Mouse (Mus musculus): Measurements from ENCODE around the gene Urb1. TPM values are rescaled to one million over a fixed set of nuclear protein-coding genes. Genes with fewer than 3 reads are reported as not detected.
A peak's percentile ranks its signal among the peaks of the same experiment; 100 is the strongest.

Gene Urb1
- total RNA-seq, 2 experiments from 2014 or later, result 15.8 to 21.3 TPM

- no peak; the same call in 1 of the 2 replicates for TF ChIP-seq CTCF (IDR thresholded peaks at IDR 0.05)
- H3K27ac ChIP-seq, result peak overlapping the region; percentile 92
- intact Hi-C loops (cut with DNase I), result loop anchor here (5.0 kb wide), 2 partner anchors 37 to 217 kb away; no protein-coding TSS in a partner anchor
- peak overlapping the region; percentile 38 for H3K4me3 ChIP-seq
- DNase-seq (ENCODE audit: extremely low spot score in 1 of 2, low spot score in 2 of 2), result peak; percentile 74 to 78
Observed at GRCm38 (mm10) chr16:90709711-90710289, 100.4 kb downstream of the Urb1 start.

GRCm38 (mm10) chr16:90706279-90706678, 103.9 kb downstream of the Urb1 start:
- intact Hi-C loops (cut with DNase I), result no loop called here
- H3K27ac ChIP-seq, result no peak overlapping the region
- no peak overlapping the region for H3K4me3 ChIP-seq
- no peak for TF ChIP-seq CTCF (IDR thresholded peaks at IDR 0.05)
- DNase-seq (ENCODE audit: extremely low spot score in 1 of 2, low spot score in 2 of 2), result no peak

DNA sequence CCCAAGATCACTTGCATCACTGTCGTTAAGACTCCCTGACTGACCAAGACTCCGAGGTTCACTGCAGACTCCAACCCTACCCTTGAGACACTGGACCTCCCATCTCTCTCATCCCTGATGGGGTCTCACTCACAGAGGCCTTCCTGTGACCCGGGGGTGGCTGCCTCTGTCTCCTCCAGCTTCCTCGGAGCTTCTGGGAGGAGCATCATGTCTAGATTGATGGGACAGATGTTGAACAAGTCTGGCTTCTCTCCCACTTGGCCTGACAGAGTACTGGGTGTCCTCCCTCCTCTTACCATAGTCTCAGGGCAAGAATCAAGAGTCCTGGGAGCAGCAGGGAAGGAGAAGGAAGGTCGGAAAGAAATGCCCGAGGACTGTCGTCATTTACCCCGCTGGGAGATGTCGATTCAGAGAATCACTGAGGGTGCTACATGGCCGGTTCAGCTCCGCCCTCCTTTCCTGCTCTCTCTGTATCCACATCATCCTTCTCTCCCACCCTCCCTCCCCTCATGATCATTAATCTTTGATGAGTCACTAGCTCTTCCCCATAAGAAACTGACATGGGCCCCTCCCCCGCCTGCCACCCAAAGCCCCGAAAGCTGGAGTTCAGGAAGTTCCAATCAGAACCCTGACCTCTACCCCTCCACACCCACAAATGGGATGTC, 105.9 kb downstream of the Urb1 start:
- no peak for TF ChIP-seq CTCF (IDR thresholded peaks at IDR 0.05)
- Histone ChIP-seq H3K27ac (no peak overlapping the region), H3K4me3 (no peak overlapping the region)
- DNase-seq (ENCODE audit: extremely low spot score in 1 of 2, low spot score in 2 of 2), result no peak
- intact Hi-C loops (cut with DNase I), result no loop called here

DNA sequence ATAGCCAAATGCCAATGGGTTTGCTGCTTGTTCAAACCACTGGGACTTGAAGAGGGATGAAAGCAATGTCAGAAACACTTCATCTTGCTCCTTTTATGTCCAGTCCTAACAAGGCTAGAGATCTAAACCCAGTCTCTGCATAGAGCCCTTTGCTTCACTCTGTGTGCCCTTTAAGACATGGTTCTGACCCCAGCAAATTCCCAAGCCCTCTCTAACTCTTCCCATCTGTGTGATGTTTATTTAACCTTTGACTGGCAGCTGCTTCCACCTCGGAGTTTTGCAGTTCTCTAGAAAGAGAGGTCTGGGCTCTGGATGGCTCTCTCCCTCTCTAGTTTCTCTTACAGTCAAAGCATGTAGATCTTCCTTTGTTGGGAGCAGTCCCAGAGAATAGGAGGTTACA, 106.6 kb downstream of the Urb1 start:
- intact Hi-C loops (cut with DNase I), result no loop called here
- no peak overlapping the region for H3K4me3 ChIP-seq
- DNase-seq (ENCODE audit: extremely low spot score in 1 of 2, low spot score in 2 of 2), result no peak
- no peak overlapping the region for H3K27ac ChIP-seq
- no peak for TF ChIP-seq CTCF (IDR thresholded peaks at IDR 0.05)

DNA sequence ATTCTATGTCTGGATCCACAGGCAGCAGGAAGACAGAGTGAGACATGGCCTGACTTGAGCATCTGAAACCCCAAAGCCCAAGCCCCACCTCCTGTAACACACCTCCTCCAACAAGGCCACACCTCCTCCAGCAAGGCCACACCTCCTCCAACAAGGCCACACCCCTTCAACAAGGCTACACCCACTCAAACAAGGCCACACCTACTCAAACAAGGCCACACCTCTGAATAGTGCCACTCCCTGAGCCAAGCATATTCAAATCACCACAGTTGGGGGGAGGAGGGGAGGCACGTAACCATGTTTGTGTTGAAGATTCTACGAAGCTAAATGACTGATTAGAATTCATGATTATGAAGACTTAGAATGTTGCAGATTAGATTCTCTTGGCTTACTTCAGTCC, 108.7 kb downstream of the Urb1 start:
- no peak overlapping the region for H3K4me3 ChIP-seq
- TF ChIP-seq CTCF (IDR thresholded peaks at IDR 0.05), result no peak
- intact Hi-C loops (cut with DNase I), result no loop called here

More for the DNA sequence above, 108.7 kb downstream of the Urb1 start:
- no peak for DNase-seq (ENCODE audit: extremely low spot score in 1 of 2, low spot score in 2 of 2)
- H3K27ac ChIP-seq, result no peak overlapping the region

Other genes starting within 250 kb of the Urb1 start
- 1 to 10 TPM; 5.4 to 8.2 TPM for gene Mis18a, start 83.0 kb downstream of the Urb1 start, total RNA-seq (2021)
- gene Mrap, start 72.2 kb downstream of the Urb1 start, total RNA-seq (2021), result under 1 TPM in 1 of 2 experiments, not detected in 1; 0.47 TPM
- 1 to 10 TPM; 1.7 to 2.7 TPM for gene Eva1c, start 16.3 kb upstream of the Urb1 start, total RNA-seq (2021)
- 10 to 100 TPM; 40.6 to 42.1 TPM for gene Cfap298, start 124.7 kb upstream of the Urb1 start, total RNA-seq (2021)
- gene Synj1, start 200.9 kb upstream of the Urb1 start, total RNA-seq (2021), result 100 to 1,000 TPM; 339 TPM
- gene Paxbp1, start 234.1 kb upstream of the Urb1 start, total RNA-seq (2021), result 10 to 100 TPM; 66.1 to 76.5 TPM